ENCODE assay signal across 21 mouse cellular contexts in genomic region chr1:188057892-188058291, GRCm38 (mm10).
"Had no signal": no experiment of that assay in that cellular context is flagged by ENCODE, and none has a peak within 500 bp of the region (broad histone marks: within the 10 kb centered on the region; RNA-seq: fewer than 3 reads in every experiment).

No protein-coding gene starts in this region.

- H3K27me3 ChIP-seq: heart, embryonic 12.5 days; hindbrain, embryonic 12.5 days; intestine, embryonic 15.5 days; limb, embryonic 12.5 days; liver, embryonic 12.5 days had no signal

- DNase-seq: gastrocnemius, adult 2 months; gastrocnemius, postnatal 25 days; kidney, adult 18-20 months; kidney, adult 8-10 months; kidney, postnatal 10 days; kidney, postnatal 25 days; kidney, postnatal 4 days; left cerebral cortex, postnatal 4 days had no signal

- H3K27ac ChIP-seq: gastrocnemius, adult 2 months; heart, adult 2 months; hindbrain, embryonic 10.5 days; hindbrain, embryonic 12.5 days; hindbrain, embryonic 14.5 days; intestine, embryonic 15.5 days; layer of hippocampus, adult 2 months; limb, embryonic 12.5 days; liver, embryonic 12.5 days; liver, embryonic 14.5 days had no signal

- H3K9ac ChIP-seq: heart, embryonic 12.5 days; hindbrain, embryonic 12.5 days; hindbrain, embryonic 14.5 days; intestine, embryonic 15.5 days; limb, embryonic 12.5 days; liver, embryonic 12.5 days; liver, embryonic 14.5 days had no signal

- H3K4me1 ChIP-seq: hindbrain, embryonic 10.5 days; hindbrain, embryonic 12.5 days; intestine, embryonic 15.5 days; liver, embryonic 12.5 days had no signal

- H3K4me2 ChIP-seq: heart, embryonic 12.5 days; hindbrain, embryonic 12.5 days; hindbrain, embryonic 14.5 days; intestine, embryonic 15.5 days; limb, embryonic 12.5 days; liver, embryonic 12.5 days had no signal

- H3K9me3 ChIP-seq: heart, embryonic 12.5 days; hindbrain, embryonic 10.5 days; hindbrain, embryonic 12.5 days; intestine, embryonic 15.5 days; limb, embryonic 12.5 days; liver, embryonic 12.5 days had no signal

- H3K4me3 ChIP-seq: gastrocnemius, adult 2 months; heart, adult 2 months; heart, embryonic 12.5 days; hindbrain, embryonic 10.5 days; hindbrain, embryonic 12.5 days; intestine, embryonic 15.5 days; layer of hippocampus, adult 2 months; limb, embryonic 12.5 days; liver, embryonic 12.5 days had no signal

- H3K36me3 ChIP-seq: hindbrain, embryonic 10.5 days; hindbrain, embryonic 12.5 days; intestine, embryonic 15.5 days; limb, embryonic 12.5 days; liver, embryonic 12.5 days had no signal

- ATAC-seq: hindbrain, embryonic 16.5 days; inflammation-experienced regulatory T-cells, adult 6 months; intestine, embryonic 15.5 days; intestine, postnatal 0 days; liver, embryonic 12.5 days had no signal
